Mouse (Mus musculus): ENCODE measurements around the gene Ank3. TPM values are rescaled to one million over a fixed set of nuclear protein-coding genes. Genes with fewer than 3 reads are reported as not detected.

Ank3 gene
- polyA plus RNA-seq, 2 experiments from 2014 or later: 1.1 to 1.2 TPM

- no peak for ATAC-seq
Measured at GRCm38 (mm10) chr10:69620692-69621382, 222.3 kb downstream of the Ank3 start.

- ATAC-seq: no peak
Measured at GRCm38 (mm10) chr10:69627767-69628166, 229.2 kb downstream of the Ank3 start.

- ATAC-seq: no peak
Measured at GRCm38 (mm10) chr10:69628743-69629142, 230.2 kb downstream of the Ank3 start.

- no peak for ATAC-seq
Measured at GRCm38 (mm10) chr10:69630802-69631388, 232.3 kb downstream of the Ank3 start.

- ATAC-seq: no peak
Measured at GRCm38 (mm10) chr10:69632885-69633284, 234.3 kb downstream of the Ank3 start.

GRCm38 (mm10) chr10:69634891-69635290 is 236.3 kb downstream of the Ank3 start:
- ATAC-seq: no peak

GRCm38 (mm10) chr10:69635910-69636656 is 237.5 kb downstream of the Ank3 start:
- ATAC-seq: no peak

GRCm38 (mm10) chr10:69639138-69639537 is 240.6 kb downstream of the Ank3 start:
- ATAC-seq: no peak

GRCm38 (mm10) chr10:69640617-69641016 is 242.0 kb downstream of the Ank3 start:
- ATAC-seq: no peak

- ATAC-seq: no peak
Measured at GRCm38 (mm10) chr10:69643481-69643880, 244.9 kb downstream of the Ank3 start.

GRCm38 (mm10) chr10:69643986-69644385 is 245.4 kb downstream of the Ank3 start:
- no peak for ATAC-seq

- no peak for ATAC-seq
Measured at GRCm38 (mm10) chr10:69645311-69645802, 246.8 kb downstream of the Ank3 start.

GRCm38 (mm10) chr10:69645929-69646328 is 247.4 kb downstream of the Ank3 start:
- ATAC-seq: no peak

- no peak for ATAC-seq
Measured at GRCm38 (mm10) chr10:69650074-69650473, 251.5 kb downstream of the Ank3 start.

- ATAC-seq: no peak
Measured at GRCm38 (mm10) chr10:69652660-69653059, 254.1 kb downstream of the Ank3 start.

GRCm38 (mm10) chr10:69653121-69653677 is 254.6 kb downstream of the Ank3 start:
- ATAC-seq: no peak

GRCm38 (mm10) chr10:69654176-69654575 is 255.6 kb downstream of the Ank3 start:
- no peak for ATAC-seq

- ATAC-seq: no peak
Measured at GRCm38 (mm10) chr10:69654866-69655633, 256.5 kb downstream of the Ank3 start.

GRCm38 (mm10) chr10:69656321-69656720 is 257.7 kb downstream of the Ank3 start:
- ATAC-seq: no peak

- ATAC-seq: no peak
Measured at GRCm38 (mm10) chr10:69659818-69660217, 261.2 kb downstream of the Ank3 start.

- ATAC-seq: no peak
Measured at GRCm38 (mm10) chr10:69662338-69662737, 263.8 kb downstream of the Ank3 start.

GRCm38 (mm10) chr10:69667482-69667881 is 268.9 kb downstream of the Ank3 start:
- no peak for ATAC-seq
